Mouse (Mus musculus) liver, embryonic 11.5 days (tissue): Measurements from ENCODE around the gene Lrmda. TPM values are rescaled to one million over a fixed set of nuclear protein-coding genes. Genes with fewer than 3 reads are reported as not detected.

Source experiments
- ATAC-seq: fragments of 200-750 bp; cut with Nextera tagmentation; replicated peaks from 2 replicates; pipeline ENCODE4 v1.8.0; 2017; ENCODE audit warnings: moderate number of reproducible peaks, mild to moderate bottlenecking, moderate TSS enrichment, moderate library complexity; ENCODE audit not compliant: low FRiP score
- DNase-seq: peaks from one replicate; pipeline ENCODE4 v3.0.0-alpha.2; 2017; ENCODE audit warnings: low spot score
- H3K27ac ChIP-seq: fragments of 300-500 bp; sonication (generic); 2 replicates; pipeline ENCODE4 v1.5.1; 2014; ENCODE audit warnings: mild to moderate bottlenecking, low read depth, low read length, control low read depth
- H3K27me3 ChIP-seq: fragments of 300-500 bp; sonication (generic); replicated peaks from 2 replicates; pipeline ENCODE4 v1.6.1; 2014; ENCODE audit warnings: low read length, mixed read lengths; ENCODE audit not compliant: control insufficient read depth, insufficient read depth
- H3K36me3 ChIP-seq: fragments of 300-500 bp; sonication (generic); 2 replicates; pipeline ENCODE4 v1.6.1; 2014; ENCODE audit warnings: mild to moderate bottlenecking, low read length, moderate library complexity, mixed read lengths; ENCODE audit not compliant: control insufficient read depth, insufficient read depth
- H3K4me1 ChIP-seq: fragments of 300-500 bp; sonication (generic); replicated peaks from 2 replicates; pipeline ENCODE4 v1.6.1; 2014; ENCODE audit warnings: low read length, mixed read lengths; ENCODE audit not compliant: control insufficient read depth, insufficient read depth
- H3K4me2 ChIP-seq: fragments of 300-500 bp; sonication (generic); 2 replicates; pipeline ENCODE4 v1.6.1; 2014; ENCODE audit warnings: mild to moderate bottlenecking, control low read depth, moderate library complexity
- H3K4me3 ChIP-seq: fragments of 300-500 bp; sonication (generic); 2 replicates; pipeline ENCODE4 v1.5.1; 2014; ENCODE audit warnings: low read depth, low read length, control low read depth
- H3K9ac ChIP-seq: fragments of 300-500 bp; sonication (generic); 2 replicates; pipeline ENCODE4 v1.6.1; 2014; ENCODE audit warnings: low read depth, low read length, control low read depth
- H3K9me3 ChIP-seq: fragments of 300-500 bp; sonication (generic); 2 replicates; pipeline ENCODE4 v1.6.1; 2016; ENCODE audit warnings: low read length, inconsistent platforms, mixed read lengths; ENCODE audit not compliant: control insufficient read depth
- WGBS: fragments of 180-500 bp; shearing (Covaris S2); extraction: QIAGEN DNeasy Blood & Tissue Kit; methylation state at CpG from one replicate; pipeline ENCODE4 v1.1.7; 2014; 5-methylcytosine and 5-hydroxymethylcytosine counted together
- polyA plus RNA-seq: library from polyadenylated mRNA; unstranded; fragments of >200 nt; fragmentation: Nextera tagmentation; extraction: Ambion mirVana; gene quantifications from 2 replicates; pipeline ENCODE4 v1.2.1, GENCODE M21; 2014

Lrmda gene
- polyA plus RNA-seq, 1 experiment from 2014 or later = 0.53 TPM

- no peak overlapping the region for H3K9ac ChIP-seq
- H3K27ac ChIP-seq = no peak overlapping the region
- H3K36me3 ChIP-seq = no peaks in the 10 kb centered on the region
- no peaks in the 10 kb centered on the region for H3K4me1 ChIP-seq
- DNase-seq = no peak
- no peaks in the 10 kb centered on the region for H3K27me3 ChIP-seq
- no peak overlapping the region for H3K4me2 ChIP-seq
- H3K9me3 ChIP-seq = no peaks in the 10 kb centered on the region
- no peak for ATAC-seq
- H3K4me3 ChIP-seq = no peak overlapping the region
Observed at GRCm38 (mm10) chr14:22921152-22921551, 901.6 kb downstream of the Lrmda start.

DNA sequence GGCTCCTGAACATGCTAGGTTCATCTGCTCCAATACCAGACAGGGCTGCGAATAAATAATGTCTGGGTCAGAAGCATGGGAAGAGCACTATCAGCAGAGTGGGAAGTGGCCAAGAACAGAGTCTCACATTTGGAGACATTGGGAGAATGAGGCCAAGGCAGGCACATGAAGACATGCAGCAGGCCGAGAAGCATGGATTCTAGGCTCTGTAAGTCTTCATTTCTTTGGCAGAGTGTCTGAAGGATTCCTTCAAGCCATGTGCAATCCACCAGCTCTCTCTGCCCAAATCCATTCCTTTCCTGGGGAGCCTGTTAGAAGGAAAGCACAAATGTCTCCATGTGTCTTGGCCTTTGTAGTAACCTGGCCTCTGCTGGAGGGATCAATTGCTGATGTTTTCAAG is 902.3 kb downstream of the Lrmda start:
- Histone ChIP-seq H3K27ac (no peak overlapping the region), H3K4me1 (no peaks in the 10 kb centered on the region), H3K27me3 (no peaks in the 10 kb centered on the region), H3K9ac (no peak overlapping the region), H3K36me3 (no peaks in the 10 kb centered on the region), H3K9me3 (no peaks in the 10 kb centered on the region), H3K4me2 (no peak overlapping the region), H3K4me3 (no peak overlapping the region)
- DNase-seq = no peak
- 79% methylated on average over 2 of the region's 2 CpGs for WGBS
- no peak for ATAC-seq

GRCm38 (mm10) chr14:22922571-22922970 is 903.1 kb downstream of the Lrmda start:
- 75% methylated on average over 4 of the region's 4 CpGs for WGBS
- Histone ChIP-seq H3K4me1 (no peaks in the 10 kb centered on the region), H3K4me2 (no peak overlapping the region), H3K36me3 (no peaks in the 10 kb centered on the region), H3K27ac (no peak overlapping the region), H3K9ac (no peak overlapping the region), H3K27me3 (no peaks in the 10 kb centered on the region), H3K4me3 (no peak overlapping the region), H3K9me3 (no peaks in the 10 kb centered on the region)
- ATAC-seq (no peak), DNase-seq (no peak)

DNA sequence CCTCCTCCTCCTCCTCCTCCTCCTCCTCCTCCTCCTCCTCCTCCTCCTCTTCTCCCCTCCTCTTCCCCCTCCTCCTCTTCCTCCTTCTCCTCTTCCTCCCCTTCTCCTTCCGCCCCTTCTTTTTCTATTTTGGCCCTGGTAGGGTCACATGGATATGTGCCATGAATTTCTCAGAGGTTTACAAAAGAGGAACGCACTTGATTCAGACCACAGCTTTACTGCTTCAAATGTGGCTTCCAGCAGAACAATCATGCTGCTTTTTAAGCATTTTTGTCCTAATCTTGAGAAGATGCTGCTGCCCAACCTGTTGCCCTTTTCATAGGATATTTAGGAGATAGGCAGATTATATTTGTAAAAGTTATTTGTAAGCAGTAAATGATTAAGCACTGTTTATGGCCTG is 903.7 kb downstream of the Lrmda start:
- no peaks in the 10 kb centered on the region for H3K9me3 ChIP-seq
- no peaks in the 10 kb centered on the region for H3K4me1 ChIP-seq
- no peak overlapping the region for H3K27ac ChIP-seq
- no peak overlapping the region for H3K4me3 ChIP-seq
- no peaks in the 10 kb centered on the region for H3K36me3 ChIP-seq
- DNase-seq (no peak), ATAC-seq (no peak)
- H3K4me2 ChIP-seq = no peak overlapping the region
- no peak overlapping the region for H3K9ac ChIP-seq
- 78% methylated on average over 2 of the region's 2 CpGs for WGBS
- no peaks in the 10 kb centered on the region for H3K27me3 ChIP-seq

DNA sequence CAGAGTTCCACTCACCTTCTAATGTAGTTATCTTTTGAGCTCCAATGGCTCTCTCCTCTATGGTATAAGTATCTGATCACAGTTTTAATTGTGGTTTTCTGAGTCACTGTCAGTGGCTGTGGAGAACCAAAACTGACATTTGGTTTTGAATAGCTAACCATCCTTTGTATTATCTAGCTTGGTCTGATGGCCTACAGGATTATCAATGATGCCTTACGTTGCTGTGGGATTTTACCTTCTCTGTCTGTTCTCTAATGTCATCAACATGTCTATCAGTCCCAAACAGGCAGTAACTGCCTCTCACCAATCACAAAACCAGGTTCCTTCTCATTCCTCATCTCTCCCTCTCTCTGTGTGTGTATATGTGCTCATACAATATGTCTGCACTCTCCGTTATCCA is 908.8 kb downstream of the Lrmda start:
- ATAC-seq = no peak; the same call in 1 of the 2 replicates

GRCm38 (mm10) chr14:22928683-22929082 is 909.2 kb downstream of the Lrmda start:
- Histone ChIP-seq H3K4me3 (no peak overlapping the region), H3K27me3 (no peaks in the 10 kb centered on the region), H3K4me1 (no peaks in the 10 kb centered on the region), H3K36me3 (no peaks in the 10 kb centered on the region), H3K9me3 (no peaks in the 10 kb centered on the region), H3K9ac (no peak overlapping the region), H3K27ac (no peak overlapping the region), H3K4me2 (no peak overlapping the region)
- WGBS = 76% methylated on average over 1 of the region's 1 CpGs
- ATAC-seq (no peak), DNase-seq (no peak)

More for the DNA sequence above, 908.8 kb downstream of the Lrmda start:
- WGBS = 73% methylated on average over 2 of the region's 2 CpGs
- no peaks in the 10 kb centered on the region for H3K36me3 ChIP-seq
- no peak for DNase-seq
- H3K4me3 ChIP-seq = no peak overlapping the region
- no peaks in the 10 kb centered on the region for H3K9me3 ChIP-seq
- no peak overlapping the region for H3K4me2 ChIP-seq
- H3K27ac ChIP-seq = no peak overlapping the region
- H3K27me3 ChIP-seq = no peaks in the 10 kb centered on the region
- no peak overlapping the region for H3K9ac ChIP-seq
- no peaks in the 10 kb centered on the region for H3K4me1 ChIP-seq

GRCm38 (mm10) chr14:22929585-22929984 is 910.1 kb downstream of the Lrmda start:
- 80% methylated on average over 2 of the region's 2 CpGs for WGBS
- no peak overlapping the region for H3K4me2 ChIP-seq
- no peaks in the 10 kb centered on the region for H3K4me1 ChIP-seq
- no peaks in the 10 kb centered on the region for H3K27me3 ChIP-seq
- H3K36me3 ChIP-seq = no peaks in the 10 kb centered on the region
- no peak overlapping the region for H3K9ac ChIP-seq
- H3K27ac ChIP-seq = no peak overlapping the region
- ATAC-seq (no peak), DNase-seq (no peak)
- H3K4me3 ChIP-seq = no peak overlapping the region
- H3K9me3 ChIP-seq = no peaks in the 10 kb centered on the region

- Histone ChIP-seq H3K9ac (no peak overlapping the region), H3K4me1 (no peaks in the 10 kb centered on the region), H3K4me3 (no peak overlapping the region), H3K9me3 (no peaks in the 10 kb centered on the region), H3K27me3 (no peaks in the 10 kb centered on the region), H3K36me3 (no peaks in the 10 kb centered on the region), H3K27ac (no peak overlapping the region), H3K4me2 (no peak overlapping the region)
- DNase-seq (no peak), ATAC-seq (no peak)
- WGBS = 83% methylated on average over 9 of the region's 9 CpGs
Observed at GRCm38 (mm10) chr14:22930488-22931046, 911.1 kb downstream of the Lrmda start.

- Histone ChIP-seq H3K9ac (no peak overlapping the region), H3K27ac (no peak overlapping the region), H3K9me3 (no peaks in the 10 kb centered on the region), H3K4me2 (no peak overlapping the region), H3K4me1 (no peaks in the 10 kb centered on the region), H3K27me3 (no peaks in the 10 kb centered on the region), H3K36me3 (no peaks in the 10 kb centered on the region), H3K4me3 (no peak overlapping the region)
- DNase-seq = no peak
- WGBS = 86% methylated on average over 4 of the region's 4 CpGs
- ATAC-seq = no peak
Observed at GRCm38 (mm10) chr14:22931114-22931822, 911.8 kb downstream of the Lrmda start.
